Mouse (Mus musculus) cerebellum, adult 9-10 months (tissue): ENCODE data around the gene Ppp6c.
"Not testable (repeated sequence)": the region's sequence is repeated elsewhere in the genome, so short reads cannot be mapped to it uniquely, and the experiment has no call there.

Experiments used
- DNase-seq: peaks from one replicate; pipeline ENCODE4 v3.0.0; 2022

The Ppp6c gene

GRCm38 (mm10) chr2:39226019-39226640, at the start of gene Ppp6c:
Ppp6c (minus strand) TSS chr2:39226451.
- peak; percentile 97 for DNase-seq

GRCm38 (mm10) chr2:39268357-39268756, 42.1 kb upstream of the Ppp6c start:
- DNase-seq = no peak

DNA sequence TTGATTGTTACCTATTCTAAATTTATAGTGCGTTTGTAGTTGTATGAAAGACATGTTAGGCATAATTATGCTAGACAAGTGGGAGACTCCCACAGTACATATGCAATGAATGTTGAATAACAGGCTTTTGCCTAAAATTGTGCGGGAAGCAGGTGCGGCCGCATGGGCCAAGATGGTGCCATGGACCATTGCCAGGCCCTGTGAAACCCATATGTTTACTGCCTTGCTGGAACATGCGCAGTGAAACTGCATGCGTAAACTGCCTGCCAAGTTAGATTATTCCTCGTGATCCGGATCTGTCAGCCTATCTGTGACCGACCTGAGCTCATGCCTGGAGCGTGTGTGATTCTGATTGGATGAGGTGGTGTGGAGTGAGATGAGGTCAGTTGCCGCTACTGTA, 26.0 kb upstream of the Ppp6c start:
- peak; percentile 76 for DNase-seq

DNA sequence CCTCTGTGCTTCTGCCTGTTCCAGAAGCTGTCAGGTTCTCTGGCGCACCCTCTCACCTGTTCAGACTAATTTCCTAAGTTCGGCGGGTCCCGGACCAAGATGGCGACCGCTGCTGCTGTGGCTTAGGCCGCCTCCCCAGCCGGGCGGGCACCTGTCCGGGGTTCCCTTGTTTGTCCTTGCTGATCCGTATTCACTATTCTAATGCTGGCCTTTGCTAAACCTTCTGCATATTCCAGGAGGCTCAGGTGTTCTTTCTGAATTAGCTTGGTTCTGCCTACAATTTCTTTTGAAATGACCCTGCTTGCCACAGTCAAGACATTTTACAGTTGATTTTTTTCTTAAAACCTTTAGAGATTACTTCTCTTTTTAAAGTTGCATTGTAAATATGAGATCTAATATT, 20.6 kb upstream of the Ppp6c start:
- DNase-seq = not testable (repeated sequence)

DNA sequence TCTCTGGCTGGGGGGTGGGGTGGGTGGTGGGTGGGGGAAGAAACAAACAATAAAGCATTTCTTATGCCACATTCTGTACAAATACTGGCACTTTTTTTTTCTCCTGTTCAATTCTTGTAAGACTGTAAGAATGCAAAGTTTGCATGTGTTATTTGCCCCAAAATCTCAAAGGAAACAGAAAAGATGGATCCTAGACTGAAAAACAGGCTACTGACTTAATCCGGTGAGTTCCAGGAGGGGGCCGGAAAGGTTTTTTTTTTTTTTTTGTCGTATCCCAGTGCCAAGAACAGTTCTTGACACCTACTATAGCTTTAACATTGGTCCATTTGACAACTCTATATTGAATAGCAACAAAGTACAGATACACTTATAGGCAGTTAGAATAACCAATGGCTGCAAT, 480 bp upstream of the Ppp6c start:
- DNase-seq = peak; percentile 58

DNA sequence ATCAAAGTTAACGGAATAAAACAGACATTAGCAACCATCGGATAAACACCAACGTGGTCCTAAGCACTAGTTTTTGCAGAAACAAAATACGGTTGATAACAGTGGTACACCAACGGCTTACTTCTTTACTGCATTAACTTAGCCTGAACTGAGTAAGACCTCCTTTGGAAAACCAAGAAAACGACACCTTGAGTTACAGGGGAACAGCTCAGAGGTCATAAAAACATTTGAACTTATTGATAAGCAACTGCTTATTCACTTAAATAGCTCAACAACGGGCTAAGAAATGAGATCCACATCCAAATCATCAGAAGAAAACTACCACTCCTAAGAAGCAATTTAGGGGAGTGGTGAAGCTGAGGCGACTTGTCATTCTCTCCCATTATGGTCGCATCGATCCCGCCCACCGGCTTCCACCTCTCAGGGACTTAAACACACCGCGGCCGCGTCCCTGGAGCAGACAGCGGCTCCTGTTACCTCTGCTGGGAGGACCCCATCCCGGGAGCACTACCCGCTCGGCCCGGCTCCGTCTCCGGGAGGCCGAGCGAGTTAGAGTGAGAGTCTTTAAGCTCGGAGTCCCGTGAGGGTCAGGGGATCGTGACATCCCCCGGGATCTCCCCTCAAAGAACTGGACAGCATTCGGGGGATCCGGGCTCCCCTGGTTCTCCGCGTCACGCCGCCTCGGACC, 776 bp downstream of the Ppp6c start:
- peak; percentile 68 for DNase-seq

DNA sequence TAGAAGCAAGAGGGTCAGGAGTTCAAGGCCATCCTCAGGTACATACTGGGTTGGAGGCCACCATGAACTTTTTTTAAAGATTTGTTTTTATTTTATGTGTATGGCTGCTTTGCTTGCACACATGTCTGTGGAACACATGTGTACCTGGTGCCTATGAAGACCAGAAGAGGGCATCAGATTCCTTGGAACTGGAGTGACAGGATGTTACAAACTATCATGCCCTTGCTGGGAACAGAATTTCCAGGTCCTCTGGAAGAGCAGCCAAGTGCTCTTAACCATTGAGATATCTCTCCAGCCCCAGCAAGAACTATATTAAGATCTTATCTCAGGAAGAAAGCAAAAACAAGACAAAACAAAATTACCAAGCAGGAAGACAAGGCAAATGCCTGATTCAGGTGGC, 1.6 kb downstream of the Ppp6c start:
- DNase-seq = no peak

DNA sequence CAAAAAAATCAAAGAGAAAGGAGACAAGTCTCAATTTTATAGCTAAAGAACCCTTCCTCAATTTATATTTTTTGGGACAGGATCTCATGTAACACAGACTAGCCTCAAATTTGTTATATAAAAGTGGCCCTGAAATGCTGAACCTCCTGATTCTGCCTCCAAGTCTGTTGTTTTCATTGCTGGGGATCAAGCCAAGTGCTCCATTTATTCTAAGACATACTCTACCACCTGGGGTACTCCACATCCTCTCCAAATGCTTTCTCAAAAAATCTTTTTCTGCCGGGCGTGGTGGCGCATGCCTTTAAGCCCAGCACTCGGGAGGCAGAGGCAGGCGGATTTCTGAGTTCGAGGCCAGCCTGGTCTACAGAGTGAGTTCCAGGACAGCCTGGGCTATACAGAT, 6.2 kb downstream of the Ppp6c start:
- DNase-seq = peak; percentile 60

DNA sequence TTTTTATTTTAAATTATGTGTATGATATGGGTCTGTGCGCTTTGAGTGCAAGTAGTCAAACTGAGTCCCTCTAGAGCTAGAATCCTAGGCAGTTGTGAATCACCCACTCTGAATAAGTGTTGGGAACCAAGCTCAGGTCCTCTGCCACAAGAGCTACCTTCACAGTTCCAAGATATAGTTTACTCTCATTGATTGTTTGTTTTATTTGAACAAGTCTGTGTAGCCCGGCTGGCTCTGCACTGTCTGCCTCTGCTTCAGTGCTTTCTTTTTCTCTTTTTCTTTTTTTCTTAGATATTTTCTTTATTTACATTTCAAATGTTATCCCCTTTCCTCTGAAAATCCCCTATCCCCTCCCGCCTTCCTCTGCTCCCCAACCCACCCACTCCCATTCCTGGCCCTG, 7.2 kb downstream of the Ppp6c start:
- DNase-seq = no peak

- no peak for DNase-seq
These were observed 9.1 kb downstream of the Ppp6c start for GRCm38 (mm10) chr2:39217150-39217549.

DNA sequence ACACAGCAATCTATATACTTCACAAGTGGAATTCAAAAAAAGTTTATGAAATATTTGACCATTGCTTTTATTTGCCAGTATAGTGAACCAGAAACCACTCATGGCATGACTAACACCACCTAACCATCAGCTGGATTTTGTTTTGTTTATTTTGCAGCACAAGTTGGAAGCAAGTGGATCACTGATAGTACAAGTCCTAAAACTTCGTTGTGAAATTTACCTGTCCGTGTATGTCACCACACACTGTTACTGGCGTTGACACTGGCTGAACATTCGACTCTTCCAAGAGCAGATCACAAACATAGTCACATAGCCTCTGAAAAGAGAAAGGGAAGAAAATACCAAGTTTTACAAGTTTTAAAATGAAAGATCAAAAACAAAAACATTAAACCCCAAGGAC, 15.5 kb downstream of the Ppp6c start:
- no peak for DNase-seq

DNA sequence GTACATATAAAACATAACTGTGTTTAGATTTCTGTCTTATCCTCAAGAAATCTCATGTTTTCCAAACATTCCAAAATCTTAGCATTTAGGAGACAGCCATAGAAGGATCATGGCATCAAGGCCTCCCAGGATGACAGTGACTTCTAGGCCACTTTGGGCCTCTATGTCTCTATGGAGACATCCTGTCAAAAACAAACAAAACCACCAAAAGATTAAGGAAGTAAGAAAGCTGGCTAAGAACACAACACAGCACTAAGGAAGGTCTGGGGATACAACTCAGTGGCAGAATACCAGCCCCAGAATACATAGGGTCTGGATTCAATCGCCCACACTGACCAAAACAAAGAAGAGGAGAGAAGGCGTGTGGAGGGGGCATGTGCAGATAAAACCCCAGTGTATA, 22.9 kb downstream of the Ppp6c start:
- DNase-seq = no peak

- DNase-seq = no peak
These were observed 31.4 kb downstream of the Ppp6c start for GRCm38 (mm10) chr2:39194809-39195208.

DNA sequence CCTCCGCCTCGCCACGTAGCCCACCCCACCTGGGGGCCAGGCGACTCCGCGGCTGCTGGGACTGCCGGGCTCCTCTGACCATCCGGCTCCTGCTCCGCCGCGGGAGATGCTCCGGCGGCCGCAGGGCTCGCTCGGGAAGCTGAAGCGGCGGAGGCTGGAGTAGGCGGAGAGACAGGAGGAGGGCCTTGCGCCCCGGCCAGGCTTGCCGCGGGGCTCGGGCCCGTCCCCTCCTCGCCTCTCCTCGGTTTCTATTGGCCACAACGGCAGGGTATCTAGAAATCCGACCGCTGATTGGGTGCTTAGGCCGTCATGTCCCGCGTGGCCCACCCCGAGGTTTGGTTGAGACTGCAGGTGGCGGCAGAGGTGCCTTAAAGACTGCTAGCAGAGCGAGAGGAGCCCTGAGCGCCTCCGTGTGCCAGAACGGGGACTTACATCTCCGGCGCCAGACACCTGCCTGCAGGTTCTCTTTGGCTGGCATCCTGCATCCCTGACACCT, 35.6 kb downstream of the Ppp6c start, which contains the start of gene Scai:
Scai (minus strand) TSS at position 174 of the 496 bp plus-strand sequence.
- DNase-seq = peak; percentile 100

- DNase-seq = no peak
These were observed 36.2 kb downstream of the Ppp6c start for GRCm38 (mm10) chr2:39189961-39190560.

- no peak for DNase-seq
These were observed 40.3 kb downstream of the Ppp6c start for GRCm38 (mm10) chr2:39185942-39186341.

- no peak for DNase-seq
These were observed 42.7 kb downstream of the Ppp6c start for GRCm38 (mm10) chr2:39183587-39183986.

DNA sequence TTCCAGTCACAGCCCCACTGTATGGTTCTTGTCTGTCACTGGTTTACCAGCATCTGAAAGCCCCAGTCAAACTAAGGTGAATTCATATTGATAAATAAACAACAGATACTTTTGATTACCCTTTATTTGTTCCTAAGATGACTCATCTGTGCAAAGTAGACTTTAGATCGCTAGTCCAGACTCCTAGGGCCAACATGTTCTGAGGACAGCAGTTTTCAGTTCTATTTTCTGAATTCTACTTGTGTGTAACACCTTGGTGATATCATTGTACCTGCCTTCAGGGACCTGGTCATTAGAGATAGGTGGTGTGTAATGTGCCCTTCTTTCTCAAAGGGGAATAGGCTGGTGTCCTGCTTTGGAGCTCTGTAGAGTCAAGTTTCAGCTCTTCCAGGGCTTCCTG, 65.3 kb downstream of the Ppp6c start:
- no peak for DNase-seq

DNA sequence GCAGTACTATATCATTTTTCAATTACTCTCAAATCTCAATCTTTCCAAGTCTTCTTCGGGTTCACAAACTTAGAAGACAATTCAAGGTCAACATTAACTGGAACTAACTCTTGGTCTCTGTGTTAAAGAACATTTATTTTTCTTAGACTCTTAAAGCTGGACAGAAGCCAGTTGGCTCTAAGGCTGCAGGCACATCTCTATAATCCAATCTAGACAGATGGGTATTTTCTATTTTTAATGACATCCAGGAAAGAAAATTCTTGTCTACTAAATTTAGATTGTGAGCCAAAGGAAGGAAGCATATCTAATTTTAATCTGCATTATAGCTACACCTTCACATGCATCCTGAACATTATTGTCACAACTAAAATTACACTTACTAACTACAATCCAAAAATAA, 68.3 kb downstream of the Ppp6c start:
- peak; percentile 41 for DNase-seq

DNA sequence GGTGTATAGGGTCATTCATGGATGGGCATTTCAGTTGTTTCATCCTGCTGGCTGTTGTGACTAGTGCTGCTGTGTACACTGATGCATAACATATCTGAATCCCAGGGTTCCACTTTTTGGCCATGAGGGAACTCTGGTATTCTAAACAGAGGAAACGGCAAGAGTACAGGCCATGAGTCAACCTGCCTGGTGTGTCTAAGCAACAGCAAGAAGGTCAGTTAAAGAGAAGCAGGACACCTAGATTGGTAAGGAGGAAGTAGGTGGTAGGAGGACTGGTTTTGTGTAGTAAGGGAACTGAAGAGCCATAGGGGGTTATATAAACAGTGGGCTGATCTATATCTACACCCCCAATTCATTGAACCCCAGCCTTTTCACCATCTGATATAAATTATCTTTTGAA, 69.4 kb downstream of the Ppp6c start:
- no peak for DNase-seq

- no peak for DNase-seq
These were observed 75.3 kb downstream of the Ppp6c start for GRCm38 (mm10) chr2:39150943-39151342.

- DNase-seq = no peak
These were observed 78.2 kb downstream of the Ppp6c start for GRCm38 (mm10) chr2:39148075-39148474.

- DNase-seq = no peak
These were observed 79.8 kb downstream of the Ppp6c start for GRCm38 (mm10) chr2:39146469-39146868.
